Mouse (Mus musculus) gonadal fat pad, adult 2 months (tissue): ENCODE results near the gene Ganc. TPM values are rescaled to one million over a fixed set of nuclear protein-coding genes. Genes with fewer than 3 reads are reported as not detected.

Source experiments
- DNase-seq: peaks from one replicate; pipeline ENCODE4 v3.0.0-alpha.2; 2012; ENCODE audit warnings: low read depth
- polyA plus RNA-seq: library from polyadenylated mRNA; depleted of rRNA; stranded (reverse); fragments of >200 nt; gene quantifications from 2 replicates; pipeline ENCODE4 v1.2.3, GENCODE M21; 2012

Gene Ganc
- polyA plus RNA-seq, 1 experiment: 20.1 TPM

DNA sequence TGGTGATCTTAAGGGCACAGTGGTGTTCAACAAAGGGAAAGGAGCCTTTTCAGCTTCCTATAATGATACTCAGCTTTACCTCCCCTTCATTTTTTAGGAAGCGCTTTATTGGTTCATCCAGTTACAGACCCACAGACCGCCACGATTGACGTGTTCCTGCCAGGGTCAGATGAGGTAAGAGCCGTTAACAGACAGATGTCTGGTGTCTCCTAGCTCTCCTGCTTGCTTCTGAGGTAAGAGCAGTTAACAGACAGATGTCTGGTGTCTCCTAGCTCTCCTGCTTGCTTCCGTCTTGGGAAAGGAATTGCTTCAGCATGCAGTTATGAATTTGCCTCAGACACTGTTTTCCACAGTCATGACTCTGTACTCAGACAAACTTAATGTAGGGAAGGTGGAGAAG lies 47.0 kb downstream of the Ganc start:
- no peak for DNase-seq

DNA sequence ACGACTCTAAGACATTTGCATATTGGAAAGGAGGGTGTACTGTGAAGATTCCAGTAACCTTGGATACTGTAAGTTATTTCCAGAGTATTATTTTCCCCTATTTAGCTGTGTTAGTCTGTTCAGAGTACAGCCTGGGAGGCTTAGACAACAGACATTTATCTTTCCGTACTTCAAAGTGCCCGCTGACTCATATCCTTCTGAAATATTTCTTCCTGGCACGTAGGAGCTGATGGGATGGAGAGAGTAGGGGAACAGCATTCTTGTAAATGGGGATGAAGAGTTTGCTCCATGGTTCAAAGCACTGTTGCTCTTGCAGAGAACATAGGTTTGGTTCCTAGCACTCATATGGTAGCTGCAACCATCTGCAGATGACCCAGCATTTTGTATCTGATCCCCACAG lies 48.9 kb downstream of the Ganc start:
- DNase-seq: no peak

DNA sequence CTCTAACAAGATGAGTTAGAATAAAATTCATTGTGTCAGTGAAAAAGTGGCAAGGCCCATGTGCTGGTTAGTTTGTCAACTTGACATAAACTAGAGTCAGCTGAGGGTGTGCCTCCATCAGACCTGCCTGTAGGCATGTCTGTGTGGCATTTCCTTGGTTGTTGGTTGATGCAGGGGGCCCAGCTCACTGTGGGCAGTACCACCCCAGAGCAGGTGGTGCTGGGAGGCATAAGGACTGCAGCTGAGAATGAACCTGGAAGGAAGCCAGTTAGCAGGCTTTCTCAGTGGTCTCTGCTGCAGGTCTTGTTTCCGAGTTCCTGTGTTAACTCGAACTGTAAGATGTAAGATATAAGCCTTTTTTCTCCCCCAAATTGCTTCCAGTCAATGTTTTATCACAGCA lies 51.3 kb downstream of the Ganc start:
- no peak for DNase-seq

DNA sequence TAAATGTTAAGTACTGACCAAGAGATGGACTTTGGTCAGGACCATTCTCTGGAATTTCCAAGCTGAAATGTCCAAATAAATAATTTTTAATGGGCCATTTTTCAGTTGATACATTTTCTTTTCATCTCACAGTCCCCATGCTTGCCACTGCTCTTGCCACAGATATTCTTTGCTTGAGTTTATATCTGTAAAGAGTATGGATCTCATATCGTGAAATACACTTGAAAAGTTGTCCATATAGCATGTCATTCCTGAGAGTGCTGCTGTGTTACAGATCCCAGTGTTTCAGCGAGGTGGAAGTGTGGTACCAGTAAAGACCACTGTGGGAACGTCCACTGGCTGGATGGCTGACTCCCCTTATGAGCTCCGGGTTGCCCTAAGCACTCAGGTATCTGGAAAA lies 52.0 kb downstream of the Ganc start, which contains the start of gene Capn3:
Gene Capn3, plus strand, starts transcription at position 301 of the 400 bp plus-strand sequence.
- no peak for DNase-seq

DNA sequence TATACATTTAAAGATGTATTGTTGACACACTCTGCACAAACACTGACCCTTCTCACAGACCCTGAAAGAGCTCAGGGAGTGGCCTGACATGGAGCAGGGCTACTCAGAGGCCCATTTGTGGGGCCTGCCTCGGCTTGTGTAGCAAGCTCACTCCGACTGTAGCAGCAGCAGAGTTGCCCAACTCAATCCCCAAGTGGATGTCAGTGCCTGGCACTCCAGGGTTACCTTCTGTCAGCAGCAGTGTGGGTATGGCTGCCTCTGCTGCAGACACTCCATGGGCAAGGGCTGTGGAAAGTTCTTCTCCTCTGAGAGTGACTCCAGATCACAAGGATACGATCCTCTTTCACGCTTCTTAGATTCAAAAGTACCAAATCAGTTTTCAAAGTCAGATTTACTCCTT lies 56.5 kb downstream of the Ganc start:
- DNase-seq: no peak

DNA sequence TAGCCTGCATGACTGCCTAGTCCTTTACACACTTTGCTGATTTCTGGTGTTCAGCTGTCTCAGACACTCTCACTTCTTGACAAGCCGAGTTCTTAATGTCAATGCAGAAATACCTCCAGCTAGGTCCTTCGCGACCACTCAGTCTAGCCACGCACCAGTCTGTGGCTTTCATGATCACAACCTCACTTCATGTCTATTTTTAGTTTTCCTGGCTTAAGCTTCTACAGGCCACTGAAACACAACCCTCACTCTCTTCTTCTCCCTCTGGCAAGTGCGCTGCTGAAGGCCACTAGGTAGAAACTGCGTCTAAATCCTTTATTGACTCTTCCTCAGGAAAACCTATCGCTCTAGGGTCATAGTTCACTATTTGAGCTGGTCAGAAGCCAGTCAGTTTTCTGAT lies 59.6 kb downstream of the Ganc start:
- no peak for DNase-seq

DNA sequence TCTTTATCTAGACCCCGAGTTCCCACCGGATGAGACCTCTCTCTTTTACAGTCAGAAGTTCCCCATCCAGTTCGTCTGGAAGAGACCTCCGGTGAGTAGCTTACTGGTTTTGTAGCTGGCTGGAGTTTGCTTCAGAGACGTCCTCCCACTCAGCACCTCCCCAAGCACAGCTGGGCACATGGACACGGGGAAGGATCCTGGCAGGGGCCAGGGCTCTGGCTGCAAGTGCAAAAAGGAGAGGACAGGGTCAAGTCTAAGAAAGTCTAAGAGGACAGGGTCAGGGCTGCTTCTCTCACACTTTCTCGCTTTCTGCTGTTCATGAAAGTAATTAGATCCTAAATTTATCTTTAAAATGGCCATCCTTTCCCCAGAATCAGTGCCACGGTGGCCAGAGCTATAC lies 60.4 kb downstream of the Ganc start:
- no peak for DNase-seq

DNA sequence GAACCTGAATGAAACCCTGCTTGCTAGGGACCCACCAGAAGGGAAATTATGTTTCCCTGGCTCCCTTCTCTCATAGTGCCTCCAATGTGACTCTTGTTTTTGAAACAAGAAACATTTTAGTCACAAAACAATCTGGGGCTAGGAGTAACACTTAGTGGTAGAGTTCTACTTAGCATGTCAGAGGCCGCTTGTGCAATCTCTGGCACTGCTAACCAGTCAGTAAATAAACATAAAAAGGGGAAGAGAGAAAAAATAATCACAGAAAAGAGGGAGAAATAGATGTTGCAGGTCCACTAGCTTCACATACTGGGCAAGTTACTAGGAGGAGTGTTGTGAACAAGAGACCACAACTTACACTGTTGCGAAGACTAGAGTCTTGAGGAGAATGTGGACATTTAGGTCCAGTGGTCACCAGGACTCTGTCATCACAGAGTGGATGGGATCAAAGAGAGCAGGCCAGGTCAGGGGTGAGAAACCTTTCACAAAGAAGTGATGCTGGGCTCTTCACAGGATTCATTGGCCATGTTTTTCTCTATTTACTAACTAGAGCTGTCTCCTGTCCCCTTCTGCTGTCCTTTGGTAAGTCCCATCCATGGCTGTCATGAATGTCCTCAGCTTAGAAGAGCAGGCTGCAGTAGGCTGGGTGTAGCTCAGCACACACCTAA lies 61.2 kb downstream of the Ganc start:
- DNase-seq: no peak

DNA sequence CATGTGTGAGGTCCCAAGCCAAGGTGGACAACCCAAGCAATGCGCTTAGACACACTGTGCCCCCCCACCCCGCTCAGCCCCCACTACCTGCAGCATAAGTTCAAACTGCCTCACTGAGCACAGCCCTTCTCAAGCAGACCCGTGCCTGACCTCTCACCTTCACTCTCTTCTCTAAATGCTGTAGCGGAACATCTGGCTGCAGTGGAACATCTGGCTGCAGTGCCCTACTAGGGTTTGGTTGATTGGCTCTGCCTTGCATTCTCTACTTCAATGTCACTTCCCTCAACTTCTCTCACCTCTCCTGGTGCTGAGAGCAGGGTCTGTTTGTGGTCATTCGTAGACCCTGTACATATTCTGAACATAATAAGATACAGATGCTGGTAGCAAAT lies 61.7 kb downstream of the Ganc start:
- no peak for DNase-seq

DNA sequence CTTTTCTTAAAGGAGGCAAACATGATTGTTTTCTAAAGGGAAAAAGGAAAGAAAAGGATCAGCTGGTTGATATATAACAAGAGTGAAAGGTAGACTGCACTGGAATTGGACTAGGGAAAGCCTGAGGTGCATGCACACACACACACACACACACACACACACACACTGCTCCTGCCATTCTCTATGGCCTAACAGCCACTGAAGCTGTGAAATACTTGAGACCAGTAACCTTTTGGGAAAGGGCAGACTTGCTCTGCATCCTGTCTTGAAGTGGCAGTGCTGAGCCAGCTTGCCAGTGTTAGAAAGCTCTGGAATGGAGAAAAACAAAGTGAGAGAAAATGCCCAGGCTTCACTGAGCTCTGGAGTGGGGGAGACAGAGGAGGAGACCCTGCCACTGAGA lies 64.3 kb downstream of the Ganc start:
- DNase-seq: no peak

DNA sequence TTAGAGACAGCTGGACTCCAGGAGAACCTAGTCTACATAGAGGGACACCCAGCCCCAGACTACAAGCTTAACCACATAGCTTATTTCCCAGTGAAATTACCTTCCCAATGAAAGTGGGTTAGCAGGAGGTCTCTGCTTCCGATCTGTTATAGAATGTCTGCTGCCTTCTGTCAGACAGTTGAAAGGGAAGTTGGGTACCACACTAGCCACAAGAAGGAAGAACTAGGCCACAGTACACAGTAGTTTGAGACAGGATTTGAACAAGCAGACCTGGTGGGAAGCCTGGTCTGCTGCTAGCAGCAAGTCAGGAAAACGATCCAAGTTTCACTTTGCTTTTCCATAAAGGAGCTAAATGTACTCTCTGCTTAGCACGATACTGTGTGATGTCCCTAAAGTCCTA lies 65.5 kb downstream of the Ganc start:
- no peak for DNase-seq

DNA sequence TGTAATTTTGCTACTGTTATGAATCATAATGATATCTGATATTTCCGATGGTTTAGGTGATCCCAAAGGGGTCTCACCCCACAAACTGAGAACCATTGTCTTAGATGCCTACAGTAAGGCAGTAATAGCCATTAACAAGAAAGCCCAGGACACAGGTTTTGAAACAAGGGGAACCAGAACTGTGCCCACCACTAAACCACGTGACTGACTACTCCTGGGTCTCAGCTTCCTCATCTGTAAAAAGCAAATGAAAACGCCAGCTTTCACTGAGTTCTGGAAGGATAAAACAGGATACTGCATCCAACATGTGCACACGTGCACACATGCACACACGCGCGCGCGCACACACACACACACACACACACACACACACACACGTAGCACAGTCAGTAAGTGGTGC lies 66.0 kb downstream of the Ganc start:
- DNase-seq: no peak

DNA sequence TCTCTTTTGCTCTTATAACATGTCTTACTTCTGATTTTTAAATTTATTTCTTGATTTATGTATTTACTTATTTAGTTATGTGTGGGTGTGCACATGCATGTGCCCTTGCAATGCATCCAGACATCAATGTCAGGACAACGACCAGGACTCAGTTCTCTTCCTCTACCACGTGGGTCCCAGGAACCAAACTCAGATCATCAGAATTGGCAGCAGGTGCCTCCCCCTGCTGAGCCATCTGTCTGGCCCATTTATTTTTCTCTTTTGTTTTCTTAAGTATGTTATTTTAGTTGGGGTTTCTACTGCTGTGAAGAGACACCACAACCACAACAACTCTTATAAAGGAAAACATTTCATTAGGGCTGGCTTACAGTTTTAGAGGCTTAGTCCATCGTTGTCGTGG lies 67.2 kb downstream of the Ganc start:
- DNase-seq: no peak

DNA sequence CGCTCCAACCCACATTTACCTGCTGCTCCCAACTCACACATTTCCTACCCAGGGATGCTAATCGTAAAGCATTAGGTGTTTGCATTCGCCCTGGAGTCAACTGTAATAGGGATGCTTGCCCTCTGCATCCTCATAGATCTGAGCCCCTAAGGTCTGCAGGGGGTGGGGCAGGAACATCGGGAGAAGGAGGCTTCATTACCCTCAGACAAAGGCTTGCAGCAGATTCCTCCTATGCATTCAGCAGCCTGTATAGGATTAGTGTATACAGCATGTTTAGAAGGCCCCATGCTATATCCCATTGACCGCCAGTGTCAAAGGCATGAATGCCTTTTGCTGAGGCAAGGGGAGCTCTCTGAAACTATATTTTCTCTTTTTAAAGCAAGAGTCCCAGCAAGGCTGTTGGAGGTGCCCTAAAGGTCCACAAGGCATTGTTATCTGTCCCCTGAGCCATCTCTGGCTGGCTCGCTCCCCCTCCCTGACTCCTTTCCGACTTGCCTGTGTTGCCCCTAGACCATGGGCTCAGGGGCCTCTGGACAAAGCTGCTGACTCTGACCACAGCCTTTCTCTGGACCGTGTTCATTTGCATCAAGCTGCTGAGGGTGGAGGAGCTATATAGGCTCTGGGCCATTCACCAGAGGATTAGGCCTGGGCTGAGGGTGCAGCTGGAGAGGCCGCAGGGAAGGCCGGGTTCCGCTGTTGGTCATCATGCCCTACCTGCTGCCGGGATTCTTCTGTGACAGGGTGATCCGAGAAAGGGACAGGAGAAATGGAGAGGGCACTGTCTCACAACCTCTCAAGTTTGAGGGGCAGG lies 72.8 kb downstream of the Ganc start:
- DNase-seq: no peak

DNA sequence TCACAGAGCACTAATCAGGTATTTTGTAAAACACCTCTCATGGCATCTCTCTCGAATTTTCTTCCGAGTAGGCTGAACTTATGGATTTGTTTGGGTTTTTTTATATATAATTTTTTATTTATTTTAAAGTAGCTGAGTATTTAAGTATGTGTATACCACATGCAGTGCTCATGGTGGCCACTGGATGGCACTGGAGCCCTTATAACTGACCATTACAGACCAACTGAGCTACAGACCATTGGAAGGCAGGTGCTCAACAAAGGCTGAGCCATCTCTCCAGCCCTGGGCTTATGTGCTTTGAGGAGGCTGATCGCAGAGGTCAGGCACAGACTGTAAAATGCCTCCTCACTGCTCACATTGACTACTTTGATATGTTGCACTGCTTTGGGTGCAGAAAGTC lies 74.9 kb downstream of the Ganc start:
- DNase-seq: no peak

DNA sequence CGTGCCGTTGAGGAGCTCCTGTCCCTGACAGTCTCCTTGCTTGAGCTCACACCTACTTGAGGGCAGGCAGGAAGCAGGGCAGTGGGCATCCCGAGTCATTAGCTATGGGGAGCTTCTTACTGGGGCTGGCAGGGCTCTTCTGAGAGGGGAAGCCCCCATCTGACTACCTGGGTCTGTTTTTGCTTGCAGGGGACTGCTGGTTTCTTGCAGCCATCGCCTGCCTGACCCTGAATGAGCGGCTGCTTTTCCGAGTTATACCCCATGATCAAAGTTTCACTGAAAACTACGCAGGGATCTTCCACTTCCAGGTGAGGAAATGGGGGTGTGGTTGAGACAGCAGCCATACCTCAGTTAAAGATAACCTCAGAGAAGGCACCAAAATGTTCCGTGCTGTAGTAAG lies 78.2 kb downstream of the Ganc start:
- no peak for DNase-seq

DNA sequence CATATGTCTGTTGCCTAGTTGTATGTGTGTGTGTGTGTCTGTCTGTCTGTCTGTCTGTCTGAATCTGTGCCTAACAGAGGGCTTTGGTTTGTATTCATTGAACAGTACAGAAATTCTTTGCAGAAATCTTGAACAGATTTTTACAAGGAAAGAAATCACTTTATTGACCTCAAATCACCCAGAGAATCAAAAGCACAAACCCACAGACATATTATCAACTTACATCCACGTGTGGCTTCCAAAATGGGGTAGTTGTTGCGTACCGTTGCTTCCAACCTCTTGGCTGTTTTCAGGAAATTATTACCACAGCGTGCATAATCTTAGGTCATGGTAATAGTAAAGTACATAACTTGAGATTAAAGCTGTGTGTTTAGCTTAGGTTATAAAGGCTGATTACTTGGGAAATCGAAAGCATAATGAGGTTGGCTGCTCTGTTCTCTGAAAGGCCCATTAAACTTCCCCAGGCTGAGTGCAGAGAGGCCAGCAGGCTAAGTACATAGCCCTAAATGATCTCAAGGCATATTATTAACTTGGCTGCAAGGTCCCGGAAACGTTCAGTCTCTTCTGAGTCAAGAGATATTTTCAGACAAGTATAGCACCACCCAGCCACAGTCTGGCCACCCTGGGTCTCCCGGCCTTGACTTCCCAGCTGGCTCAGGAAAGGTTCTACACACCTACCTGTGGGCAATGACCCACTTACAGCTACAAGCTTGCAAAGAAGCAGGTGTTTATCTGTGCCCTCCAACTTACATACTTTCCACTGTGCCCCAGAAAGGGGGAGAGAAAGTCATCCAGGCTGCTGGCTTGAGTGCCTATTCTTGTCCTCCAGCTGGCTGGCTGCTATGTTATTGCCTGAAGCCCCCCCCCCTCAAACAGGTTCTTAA lies 79.1 kb downstream of the Ganc start:
- DNase-seq: no peak

DNA sequence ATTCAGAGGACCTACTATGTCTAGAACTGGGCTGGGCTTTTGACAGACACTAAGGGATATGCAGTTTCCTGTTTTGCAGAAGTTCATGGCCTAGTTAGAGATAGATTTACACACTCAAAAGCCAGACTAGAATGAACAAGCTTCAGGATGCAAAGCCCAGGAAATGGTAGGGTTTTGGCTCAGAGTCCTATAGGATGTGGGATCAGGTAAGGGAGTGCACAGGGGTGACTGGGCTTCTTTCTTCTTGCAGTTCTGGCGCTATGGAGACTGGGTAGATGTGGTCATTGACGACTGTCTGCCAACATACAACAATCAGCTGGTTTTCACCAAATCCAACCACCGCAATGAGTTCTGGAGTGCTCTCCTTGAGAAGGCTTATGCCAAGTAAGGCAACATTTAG lies 80.5 kb downstream of the Ganc start:
- DNase-seq: no peak

DNA sequence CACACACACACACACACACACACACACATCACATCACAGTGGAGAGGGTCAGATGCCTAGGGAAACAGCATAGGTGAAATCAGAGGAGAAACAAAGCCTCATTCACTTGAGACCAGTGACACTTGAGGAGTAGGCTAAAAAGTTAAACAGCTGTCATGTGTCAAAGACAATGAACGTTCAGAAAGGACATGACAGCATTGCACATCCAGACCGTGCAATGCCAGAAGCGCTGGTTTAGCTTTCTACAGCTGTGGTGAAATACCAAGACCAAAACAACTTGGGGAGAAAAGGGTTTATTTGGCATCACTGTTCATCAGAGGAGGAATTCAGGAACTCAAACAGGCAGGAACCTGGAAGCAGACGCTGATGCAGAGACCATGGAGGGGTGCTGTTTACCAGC lies 89.6 kb downstream of the Ganc start:
- no peak for DNase-seq

DNA sequence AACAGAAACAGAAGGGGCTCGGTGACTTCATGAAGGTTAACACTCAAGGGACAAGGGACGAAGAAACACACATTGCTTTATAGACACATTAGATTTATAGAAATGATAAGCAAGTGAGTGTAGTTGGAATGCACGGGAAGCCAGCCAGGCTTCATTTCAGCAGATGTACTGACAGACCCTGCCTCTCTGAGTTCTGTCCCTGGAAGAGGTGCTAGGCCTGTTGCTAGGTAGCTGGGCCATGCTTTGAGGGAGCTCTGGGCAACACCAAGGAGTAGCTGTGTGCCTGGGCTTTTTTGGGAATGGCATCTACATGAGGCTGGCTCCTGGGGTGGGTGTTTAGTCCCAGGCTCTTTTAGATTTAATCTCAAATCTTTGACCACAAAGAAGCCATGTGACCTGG lies 92.8 kb downstream of the Ganc start:
- no peak for DNase-seq

DNA sequence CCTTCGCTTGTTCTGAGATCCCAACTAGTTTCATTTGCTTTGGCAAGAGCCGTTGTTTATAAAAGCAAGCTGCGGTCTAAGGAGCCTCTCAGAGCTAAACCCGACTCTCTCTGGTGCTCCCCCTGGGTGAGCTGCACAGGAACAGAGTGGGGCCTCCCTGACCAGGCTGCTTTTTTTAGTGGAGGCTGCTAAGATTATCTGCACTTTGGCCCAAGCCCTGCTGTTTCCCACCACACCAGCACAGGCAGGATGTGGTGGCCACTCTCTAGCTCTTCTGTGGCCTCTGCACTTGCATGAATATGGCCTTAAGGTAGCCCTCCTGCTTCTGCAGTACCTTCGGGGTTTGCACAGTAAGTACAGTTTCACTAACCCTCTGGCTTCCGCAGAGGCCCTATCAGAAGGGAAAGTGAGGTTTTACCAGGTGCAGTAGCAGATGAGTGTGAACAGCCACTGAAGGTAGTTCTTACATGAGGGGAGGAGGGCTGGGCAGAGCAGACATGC lies 96.3 kb downstream of the Ganc start:
- no peak for DNase-seq

DNA sequence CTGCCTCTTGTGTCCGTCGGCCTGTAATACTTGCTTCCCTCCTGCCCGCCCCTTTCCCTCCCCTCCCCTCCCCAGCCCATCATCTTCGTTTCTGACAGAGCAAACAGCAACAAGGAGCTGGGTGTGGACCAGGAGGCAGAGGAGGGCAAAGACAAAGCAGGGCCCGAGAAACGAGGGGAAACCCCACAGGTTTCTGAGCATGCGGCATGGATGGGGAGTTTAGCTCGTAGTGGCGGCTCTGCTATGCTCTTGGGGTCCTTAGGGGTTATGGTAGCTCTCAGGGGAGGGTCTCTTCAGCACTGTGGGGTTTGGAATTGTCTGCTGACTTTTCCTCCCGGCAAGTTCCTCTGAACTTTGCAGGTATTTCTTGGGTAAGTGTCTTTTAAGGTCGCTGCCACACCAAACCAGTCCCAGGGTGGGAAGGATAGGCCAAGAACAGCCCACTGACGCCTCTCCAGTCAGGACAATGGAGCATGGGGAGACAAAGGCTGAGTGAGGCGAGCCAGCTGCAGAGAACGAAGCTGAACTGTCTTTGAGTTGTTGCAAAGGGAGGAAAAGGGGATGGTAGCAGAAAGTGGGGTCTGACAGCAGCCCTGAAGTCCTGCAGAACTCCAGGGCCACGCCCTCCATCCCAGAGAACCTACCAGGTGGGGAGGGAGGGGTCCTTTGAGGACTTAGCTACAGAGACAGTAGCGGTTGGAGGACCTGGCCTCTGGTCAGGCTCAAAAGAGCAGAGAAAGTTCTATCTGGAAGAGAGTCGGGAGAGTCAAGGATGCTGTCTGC lies 97.6 kb downstream of the Ganc start:
- DNase-seq: no peak
